Mouse (Mus musculus) lung, adult 2 months (tissue): ENCODE results near the gene Grik4.

Experiments used
- CTCF ChIP-seq: fragments of 200-500 bp; IDR thresholded peaks from 2 replicates; pipeline ENCODE4 v1.5.1; 2011; ENCODE audit warnings: mild to moderate bottlenecking, low read length, control low read depth; ENCODE audit not compliant: insufficient read depth
- POLR2A ChIP-seq: fragments of 200-500 bp; IDR thresholded peaks from 2 replicates; pipeline ENCODE4 v1.6.1; 2011; ENCODE audit warnings: low read depth, mild to moderate bottlenecking, control low read depth, low read length, borderline replicate concordance; ENCODE audit errors: extremely low read depth

DNA sequence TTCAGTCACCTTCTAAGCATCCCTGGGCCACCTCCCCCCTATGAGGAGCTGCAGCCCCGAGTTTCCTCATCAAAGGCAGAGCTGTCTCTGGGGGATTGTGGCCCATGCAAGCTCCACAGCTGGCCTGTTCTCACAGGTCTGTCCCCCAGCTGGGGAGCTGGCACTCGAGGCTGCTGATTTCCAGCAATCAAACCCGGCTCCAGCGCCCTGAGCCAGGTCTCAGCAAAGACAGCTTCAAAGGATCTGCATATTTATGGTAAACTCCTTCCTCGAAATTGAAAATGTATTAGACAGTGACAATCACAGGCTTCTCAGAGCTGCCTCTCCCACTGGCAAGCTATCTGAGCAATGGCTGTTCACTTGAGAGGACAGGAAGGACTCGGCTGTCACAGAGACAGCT, 330.5 kb downstream of the Grik4 start:
- TF ChIP-seq CTCF (no peak), POLR2A (no peak)
